Mouse (Mus musculus) intestine, postnatal 0 days (tissue): Measurements from ENCODE around the gene Pgs1. TPM values are rescaled to one million over a fixed set of nuclear protein-coding genes. Genes with fewer than 3 reads are reported as not detected.

Experiments
- ATAC-seq: fragments of 200-750 bp; cut with Nextera tagmentation; 2 replicates; pipeline ENCODE4 v1.8.0; 2017; ENCODE audit warnings: mild to moderate bottlenecking, moderate TSS enrichment, moderate library complexity
- H3K27ac ChIP-seq: fragments of 300-500 bp; sonication (generic); 2 replicates; pipeline ENCODE4 v1.5.1; 2014; ENCODE audit warnings: mild to moderate bottlenecking, low read depth, low read length, moderate library complexity
- H3K27me3 ChIP-seq: fragments of 300-500 bp; sonication (generic); replicated peaks from 2 replicates; pipeline ENCODE4 v1.6.1; 2014; ENCODE audit warnings: low read length, mixed read lengths; ENCODE audit not compliant: control insufficient read depth, insufficient read depth
- H3K36me3 ChIP-seq: fragments of 300-500 bp; sonication (generic); 2 replicates; pipeline ENCODE4 v1.6.1; 2014; ENCODE audit warnings: mild to moderate bottlenecking, moderate library complexity; ENCODE audit not compliant: control insufficient read depth, insufficient read depth
- H3K4me1 ChIP-seq: fragments of 300-500 bp; sonication (generic); replicated peaks from 2 replicates; pipeline ENCODE4 v1.6.1; 2014; ENCODE audit warnings: antibody characterized with exemption, low read length, mixed read lengths; ENCODE audit not compliant: control insufficient read depth, insufficient read depth
- H3K4me2 ChIP-seq: fragments of 300-500 bp; sonication (generic); replicated peaks from 2 replicates; pipeline ENCODE4 v1.6.1; 2014; ENCODE audit warnings: low read depth, mild to moderate bottlenecking, moderate library complexity
- H3K4me3 ChIP-seq: fragments of 300-500 bp; sonication (generic); 2 replicates; pipeline ENCODE4 v1.5.1; 2014; ENCODE audit warnings: low read depth, low read length
- H3K9ac ChIP-seq: fragments of 300-500 bp; sonication (generic); 2 replicates; pipeline ENCODE4 v1.6.1; 2014; ENCODE audit warnings: mild to moderate bottlenecking, low read depth, low read length
- H3K9me3 ChIP-seq: fragments of 300-500 bp; sonication (generic); 2 replicates; pipeline ENCODE4 v1.6.1; 2016; ENCODE audit warnings: mixed run types; ENCODE audit not compliant: control insufficient read depth
- CTCF ChIP-seq: sonication (generic); IDR thresholded peaks from 2 replicates; pipeline ENCODE4 v1.5.1; 2016; ENCODE audit warnings: low read depth, mild to moderate bottlenecking, control low read depth, antibody characterized with exemption, moderate library complexity
- WGBS: fragments of 180-500 bp; shearing (Covaris S2); extraction: QIAGEN DNeasy Blood & Tissue Kit; methylation state at CpG from one replicate; pipeline ENCODE4 v1.1.7; 2014; 5-methylcytosine and 5-hydroxymethylcytosine counted together
- polyA plus RNA-seq: library from polyadenylated mRNA; unstranded; fragments of >200 nt; fragmentation: Nextera tagmentation; extraction: Ambion mirVana; gene quantifications from 2 replicates; pipeline ENCODE4 v1.2.1, GENCODE M21; 2015

Pgs1 gene
- polyA plus RNA-seq, 1 experiment from 2014 or later, result 23.1 TPM

GRCm38 (mm10) chr11:117965052-117965451 is 21.0 kb upstream of the Pgs1 start:
- H3K4me3 ChIP-seq, result no peak overlapping the region
- H3K4me2 ChIP-seq, result no peak overlapping the region
- peaks cover 27% of the 10 kb centered on the region for H3K36me3 ChIP-seq
- H3K9ac ChIP-seq, result no peak overlapping the region
- peak overlapping the region; percentile 41 for H3K27ac ChIP-seq
- 61% methylated on average over 7 of the region's 7 CpGs for WGBS
- 0 out of 2 replicates have a peak, but pooled peaks have one; percentile 13 for TF ChIP-seq CTCF
- no peaks in the 10 kb centered on the region for H3K27me3 ChIP-seq
- H3K9me3 ChIP-seq, result no peaks in the 10 kb centered on the region
- peaks cover 28% of the 10 kb centered on the region for H3K4me1 ChIP-seq
- ATAC-seq, result no peak

- WGBS, result 58% methylated on average over 9 of the region's 9 CpGs
- ATAC-seq, result no peak
- Histone ChIP-seq H3K9me3 (no peaks in the 10 kb centered on the region), H3K27me3 (no peaks in the 10 kb centered on the region), H3K4me2 (peak overlapping the region; percentile 1; the same call in 1 of the 2 replicates), H3K36me3 (peaks cover 27% of the 10 kb centered on the region), H3K4me1 (peaks cover 28% of the 10 kb centered on the region), H3K4me3 (no peak overlapping the region), H3K9ac (no peak overlapping the region), H3K27ac (no peak overlapping the region)
- TF ChIP-seq CTCF, result no peak
Observed at GRCm38 (mm10) chr11:117965561-117965981, 20.5 kb upstream of the Pgs1 start.

- Histone ChIP-seq H3K9ac (peak overlapping the region; percentile 24; the same call in 1 of the 2 replicates), H3K27me3 (no peaks in the 10 kb centered on the region), H3K9me3 (no peaks in the 10 kb centered on the region), H3K36me3 (peaks cover 27% of the 10 kb centered on the region), H3K27ac (no peak overlapping the region), H3K4me2 (peak overlapping the region; percentile 89), H3K4me1 (peaks cover 28% of the 10 kb centered on the region), H3K4me3 (peak overlapping the region; percentile 59)
- no peak for ATAC-seq
- TF ChIP-seq CTCF, result no peak
- 67% methylated on average over 7 of the region's 7 CpGs for WGBS
Observed at GRCm38 (mm10) chr11:117966506-117967100, 19.5 kb upstream of the Pgs1 start.

GRCm38 (mm10) chr11:117967249-117968015 is 18.7 kb upstream of the Pgs1 start:
- Histone ChIP-seq H3K4me1 (peaks cover 26% of the 10 kb centered on the region), H3K9ac (peak overlapping the region; percentile 88), H3K9me3 (no peaks in the 10 kb centered on the region), H3K4me3 (peak overlapping the region; percentile 59), H3K36me3 (peaks cover 27% of the 10 kb centered on the region), H3K27me3 (no peaks in the 10 kb centered on the region), H3K27ac (no peak overlapping the region; the same call in 1 of the 2 replicates), H3K4me2 (peak overlapping the region; percentile 89)
- 34% methylated on average over 34 of the region's 34 CpGs for WGBS
- TF ChIP-seq CTCF, result no peak
- ATAC-seq, result no peak

- no peak for ATAC-seq
- Histone ChIP-seq H3K4me2 (peak overlapping the region; percentile 89), H3K9me3 (no peaks in the 10 kb centered on the region), H3K4me1 (peaks cover 23% of the 10 kb centered on the region), H3K27ac (peak overlapping the region; percentile 93), H3K4me3 (peak overlapping the region; percentile 59), H3K27me3 (no peaks in the 10 kb centered on the region), H3K9ac (peak overlapping the region; percentile 88), H3K36me3 (peaks cover 27% of the 10 kb centered on the region)
- WGBS, result under 1% methylated on average over 64 of the region's 64 CpGs
- no peak for TF ChIP-seq CTCF
Observed at GRCm38 (mm10) chr11:117968016-117968671, 17.9 kb upstream of the Pgs1 start.

- peak overlapping the region; percentile 93 for H3K27ac ChIP-seq
- H3K9me3 ChIP-seq, result no peaks in the 10 kb centered on the region
- peak; percentile 61 for TF ChIP-seq CTCF
- H3K36me3 ChIP-seq, result peaks cover 27% of the 10 kb centered on the region
- peak overlapping the region; percentile 89 for H3K4me2 ChIP-seq
- under 1% methylated on average over 32 of the region's 34 CpGs for WGBS
- peak overlapping the region; percentile 59 for H3K4me3 ChIP-seq
- ATAC-seq, result peak; percentile 43
- no peaks in the 10 kb centered on the region for H3K27me3 ChIP-seq
- H3K4me1 ChIP-seq, result peaks cover 23% of the 10 kb centered on the region
- peak overlapping the region; percentile 88 for H3K9ac ChIP-seq
Observed at GRCm38 (mm10) chr11:117968716-117969099, 17.4 kb upstream of the Pgs1 start.
